Mouse (Mus musculus) CH12.LX (cell line): ENCODE measurements at regions not wholly inside any gene's neighbourhood (a gene's known extent, or its start where the extent isn't known, plus 50 kb on each side); places are given as distances from the start of the nearest gene placed in this dataset.
"Not testable (repeated sequence)": the region's sequence is repeated elsewhere in the genome, so short reads cannot be mapped to it uniquely, and the experiment has no call there.

ENCODE experiments used
- DNase-seq: peaks from one replicate; pipeline ENCODE4 v3.0.0-alpha.2; 2013; ENCODE audit errors: extremely low read depth
- H3K27ac ChIP-seq: 2 replicates; pipeline ENCODE4 v1.5.1; 2012; ENCODE audit warnings: low read depth, mild to moderate bottlenecking, control low read depth, moderate library complexity; ENCODE audit not compliant: insufficient read depth
- H3K27me3 ChIP-seq: replicated peaks from 2 replicates; pipeline ENCODE3; 2012; ENCODE audit warnings: inconsistent platforms
- H3K36me3 ChIP-seq, 2 experiments: replicated peaks in 1 of 2; 2 replicates each; pipeline versions ENCODE3 to v1.6.1; 2012; ENCODE audit warnings: inconsistent platforms in 1 of 2, low read length in 1 of 2, mild to moderate bottlenecking in 1 of 2, mixed read lengths in 1 of 2, moderate library complexity in 1 of 2; ENCODE audit not compliant: control insufficient read depth in 1 of 2, insufficient read depth in 1 of 2
- H3K4me1 ChIP-seq, 2 experiments: 2 replicates each; pipeline ENCODE4 v1.6.1; 2012; ENCODE audit warnings: inconsistent platforms in 1 of 2, moderate library complexity in 1 of 2; ENCODE audit not compliant: insufficient read depth in 2 of 2, control insufficient read depth in 1 of 2
- H3K4me2 ChIP-seq: 2 replicates; pipeline ENCODE4 v1.6.1; 2012; ENCODE audit warnings: low read depth, mild to moderate bottlenecking, control low read depth; ENCODE audit not compliant: poor library complexity, insufficient read depth, severe bottlenecking
- H3K4me3 ChIP-seq, 3 experiments: fragments of 150-350 bp in 1 of 3; sonication (generic) in 1 of 3; replicated peaks in 1 of 3; 2 replicates each; pipeline versions ENCODE3 to v1.5.1; 2011 to 2012; ENCODE audit warnings: low read depth in 2 of 3, low read length in 2 of 3, mild to moderate bottlenecking in 2 of 3, moderate library complexity in 2 of 3, control low read depth in 1 of 3, improper control_type of control experiment in 1 of 3, inconsistent platforms in 1 of 3, mixed read lengths in 1 of 3; ENCODE audit not compliant: poor library complexity in 1 of 3
- H3K79me2 ChIP-seq: replicated peaks from 2 replicates; pipeline ENCODE4 v1.6.1; 2012; ENCODE audit warnings: mild to moderate bottlenecking, moderate library complexity; ENCODE audit not compliant: control insufficient read depth, poor library complexity, insufficient read depth, severe bottlenecking; ENCODE audit errors: extremely low read depth
- H3K9ac ChIP-seq: 2 replicates; pipeline ENCODE4 v1.6.1; 2012; ENCODE audit warnings: low read depth, mild to moderate bottlenecking, control low read depth, moderate library complexity; ENCODE audit not compliant: insufficient read depth
- H3K9me3 ChIP-seq: replicated peaks from 2 replicates; pipeline ENCODE3; 2012; ENCODE audit warnings: low read length, inconsistent platforms, mixed read lengths
- CTCF ChIP-seq, 2 experiments: IDR thresholded peaks in 1 of 2; conservative IDR thresholded peaks in 1 of 2; 2 replicates each; pipeline ENCODE4 v1.5.1; 2011 to 2012; ENCODE audit warnings: low read depth in 2 of 2, low read length in 2 of 2, improper control_type of control experiment in 1 of 2, inconsistent platforms in 1 of 2, mild to moderate bottlenecking in 1 of 2, moderate library complexity in 1 of 2
- JUN ChIP-seq: IDR thresholded peaks from 2 replicates; pipeline ENCODE4 v1.6.1; 2011; ENCODE audit warnings: low read depth, mild to moderate bottlenecking, low read length, improper control_type of control experiment, moderate library complexity; ENCODE audit not compliant: insufficient read depth
- JUND ChIP-seq: conservative IDR thresholded peaks from 2 replicates; pipeline ENCODE4 v1.6.1; 2011; ENCODE audit warnings: low read depth, low read length, improper control_type of control experiment
- MAX ChIP-seq: IDR thresholded peaks from 2 replicates; pipeline ENCODE4 v1.6.1; 2011; ENCODE audit warnings: low read length, improper control_type of control experiment
- PAX5 ChIP-seq: IDR thresholded peaks from 2 replicates; pipeline ENCODE4 v1.6.1; 2012; ENCODE audit warnings: low read length, inconsistent platforms, mixed read lengths
- SMC3 ChIP-seq: IDR thresholded peaks from 2 replicates; pipeline ENCODE4 v1.6.1; 2011; ENCODE audit warnings: low read depth, low read length, improper control_type of control experiment
- TBP ChIP-seq: conservative IDR thresholded peaks from 2 replicates; pipeline ENCODE4 v1.6.1; 2011; ENCODE audit warnings: low read depth, low read length, improper control_type of control experiment
- UBTF ChIP-seq: IDR thresholded peaks from 2 replicates; pipeline ENCODE4 v1.6.1; 2012; ENCODE audit warnings: low read depth, mild to moderate bottlenecking, inconsistent platforms, low read length, improper control_type of control experiment, moderate library complexity
- USF1 ChIP-seq: IDR thresholded peaks from 2 replicates; pipeline ENCODE4 v1.6.1; 2014; ENCODE audit warnings: low read depth, mild to moderate bottlenecking, inconsistent platforms, low read length, improper control_type of control experiment
- dilution Hi-C: fragments of 300-500 bp; cut with MboI; formaldehyde crosslinking; loops from 2 replicates; pipeline ENCODE4 v1.14.3; 2020; ENCODE audit warnings: low sequenced_read_pairs; ENCODE audit not compliant: extremely low pct_unique_long_range_greater_than_20kb, extremely low pct_ligation_motif_present
- in situ Hi-C: fragments of 300-500 bp; cut with MboI; formaldehyde crosslinking; loops from 3 replicates; pipeline ENCODE4 v1.14.3; 2019; ENCODE audit warnings: low sequenced_read_pairs, low pct_ligation_motif_present, low pct_unique_long_range_greater_than_20kb, mixed read lengths

- TF ChIP-seq SMC3 = no peak
- no peak for TF ChIP-seq JUND
- no peak for TF ChIP-seq USF1
- TF ChIP-seq PAX5 = no peak
- TF ChIP-seq TBP = no peak
- no peak for TF ChIP-seq MAX
- no peak for TF ChIP-seq JUN
- no peak for TF ChIP-seq CTCF (conservative IDR thresholded peaks at IDR 0.05 in 1 of 2, IDR thresholded peaks at IDR 0.05 in 1 of 2; ENCODE audit: low read depth in 2 of 2, low read length in 2 of 2)
- TF ChIP-seq UBTF = no peak
- Histone ChIP-seq H3K4me3 (no peak overlapping the region), H3K79me2 (no peaks in the 10 kb centered on the region), H3K9ac (no peak overlapping the region), H3K9me3 (no peaks in the 10 kb centered on the region), H3K27me3 (no peaks in the 10 kb centered on the region), H3K4me1 (no peaks in the 10 kb centered on the region), H3K36me3 (no peaks in the 10 kb centered on the region), H3K4me2 (no peak overlapping the region), H3K27ac (no peak overlapping the region)
- in situ Hi-C loops (no loop called here), dilution Hi-C loops (no loop called here)
- DNase-seq = no peak
Observed at GRCm38 (mm10) chr9:11871489-11871888, 966.9 kb upstream of the Cntn5 start.

- H3K79me2 ChIP-seq, in situ Hi-C loops, H3K4me2 ChIP-seq, H3K4me3 ChIP-seq, dilution Hi-C loops, H3K36me3 ChIP-seq, H3K27ac ChIP-seq, H3K9ac ChIP-seq, H3K4me1 ChIP-seq, H3K27me3 ChIP-seq, DNase-seq, H3K9me3 ChIP-seq: not testable (repeated sequence)
Observed at GRCm38 (mm10) chr9:11848692-11849091, 944.1 kb upstream of the Cntn5 start.
